Mouse (Mus musculus) liver, postnatal 0 days (tissue): ENCODE data around the gene Dnah7c.
"Not testable (repeated sequence)": the region's sequence is repeated elsewhere in the genome, so short reads cannot be mapped to it uniquely, and the experiment has no call there.

Experiments used
- CTCF ChIP-seq: sonication (generic); IDR thresholded peaks from 2 replicates; pipeline ENCODE4 v1.5.1; 2016; ENCODE audit warnings: antibody characterized with exemption, low read depth
- EP300 ChIP-seq: IDR thresholded peaks from 2 replicates; pipeline ENCODE4 v1.6.1; 2016; ENCODE audit warnings: antibody characterized with exemption, low read depth, mild to moderate bottlenecking

DNA sequence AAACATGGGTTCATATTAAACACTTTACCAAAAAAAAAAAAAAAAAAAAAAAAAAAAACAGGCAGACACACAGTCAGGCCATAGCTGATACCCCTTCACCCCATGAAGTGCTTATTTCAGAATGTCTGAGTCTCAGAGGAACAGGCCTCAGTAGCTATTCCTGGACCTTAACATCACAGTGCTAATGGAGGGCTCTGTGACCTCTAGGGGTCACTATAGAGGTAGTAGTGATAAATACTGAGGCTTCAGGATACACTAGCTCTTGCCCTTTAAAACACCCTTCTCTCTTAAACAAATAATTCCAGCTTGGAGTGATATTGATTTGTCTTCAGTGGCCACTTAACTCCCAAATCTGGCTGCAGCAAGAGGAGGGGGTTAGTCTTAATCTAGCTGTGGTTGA is 343.9 kb downstream of the Dnah7c start:
- TF ChIP-seq CTCF, result peak; percentile 34
- TF ChIP-seq EP300, result not testable (repeated sequence)
